In the genomic region with DNA sequence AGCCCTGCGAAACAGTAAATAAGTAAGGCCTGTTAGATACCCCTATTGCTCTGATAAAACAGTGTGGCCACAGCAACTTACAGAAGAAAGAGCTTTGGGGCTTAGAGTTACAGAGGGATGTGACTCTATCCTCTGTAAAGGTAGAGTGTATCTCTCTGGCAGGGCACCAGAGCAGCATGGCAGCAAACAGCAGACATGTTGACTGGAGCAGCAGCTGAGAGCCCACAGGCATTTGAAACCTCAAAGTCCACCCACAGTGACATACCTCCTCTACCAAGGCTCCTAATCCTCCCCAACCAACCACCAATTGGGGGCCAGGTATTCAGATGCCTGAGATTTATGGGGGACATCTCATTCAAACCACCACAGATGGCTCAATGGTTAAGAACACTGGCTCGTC, we compare ENCODE assay signal across 28 mouse cellular contexts.
"Had no signal": no experiment of that assay in that cellular context is flagged by ENCODE, and none has a peak within 500 bp of the region (broad histone marks: within the 10 kb centered on the region; RNA-seq: fewer than 3 reads in every experiment).

No protein-coding gene starts in this region.

- H3K27ac ChIP-seq: embryonic facial prominence, embryonic 10.5 days; embryonic facial prominence, embryonic 12.5 days; embryonic facial prominence, embryonic 13.5 days; embryonic facial prominence, embryonic 15.5 days; forebrain, embryonic 10.5 days; forebrain, embryonic 12.5 days; forebrain, embryonic 13.5 days; forebrain, embryonic 15.5 days; gastrocnemius, adult 2 months; heart, adult 2 months had no signal

- H3K4me1 ChIP-seq: embryonic facial prominence, embryonic 15.5 days; forebrain, embryonic 12.5 days; forebrain, embryonic 13.5 days; forebrain, embryonic 15.5 days had no signal

- H3K9me3 ChIP-seq: embryonic facial prominence, embryonic 10.5 days; embryonic facial prominence, embryonic 12.5 days; embryonic facial prominence, embryonic 13.5 days; embryonic facial prominence, embryonic 15.5 days; forebrain, embryonic 10.5 days; forebrain, embryonic 12.5 days; forebrain, embryonic 13.5 days; forebrain, embryonic 15.5 days had no signal

- H3K9ac ChIP-seq: embryonic facial prominence, embryonic 12.5 days; embryonic facial prominence, embryonic 13.5 days; embryonic facial prominence, embryonic 15.5 days; forebrain, embryonic 12.5 days; forebrain, embryonic 13.5 days; forebrain, embryonic 15.5 days; forebrain, postnatal 0 days had no signal

- DNase-seq: cerebellum, adult 2 months; cerebellum, adult 8-10 months; cerebellum, adult 9-10 months; cerebellum, adult 9-11 months; cerebellum, postnatal 10 days; cerebellum, postnatal 14 days; cerebellum, postnatal 25 days; cerebellum, postnatal 36 days; embryo, embryonic 11 days; forebrain, postnatal 0 days; gastrocnemius, adult 2 months; gastrocnemius, postnatal 10 days; gastrocnemius, postnatal 14 days; gastrocnemius, postnatal 25 days; gastrocnemius, postnatal 36 days; heart, adult 18-20 months; heart, adult 2 months had no signal

- H3K4me3 ChIP-seq: embryonic facial prominence, embryonic 10.5 days; embryonic facial prominence, embryonic 12.5 days; embryonic facial prominence, embryonic 13.5 days; embryonic facial prominence, embryonic 15.5 days; erythroblast, embryonic 14.5 days; forebrain, embryonic 10.5 days; forebrain, embryonic 12.5 days; forebrain, embryonic 13.5 days; forebrain, embryonic 15.5 days; gastrocnemius, adult 2 months; heart, adult 2 months had no signal

- H3K4me2 ChIP-seq: embryonic facial prominence, embryonic 12.5 days; embryonic facial prominence, embryonic 13.5 days; embryonic facial prominence, embryonic 15.5 days; forebrain, embryonic 12.5 days; forebrain, embryonic 13.5 days; forebrain, embryonic 15.5 days had no signal

- H3K36me3 ChIP-seq: forebrain, embryonic 15.5 days had no signal

- ATAC-seq: forebrain, embryonic 13.5 days; forebrain, embryonic 14.5 days; forebrain, embryonic 15.5 days; forebrain, embryonic 16.5 days; forebrain, postnatal 0 days had no signal

- H3K27me3 ChIP-seq: embryonic facial prominence, embryonic 12.5 days; embryonic facial prominence, embryonic 13.5 days; embryonic facial prominence, embryonic 15.5 days; forebrain, embryonic 12.5 days; forebrain, embryonic 13.5 days; forebrain, embryonic 15.5 days had no signal
